Mouse (Mus musculus) forebrain, embryonic 11.5 days (tissue): ENCODE measurements at regions not wholly inside any gene's neighbourhood (a gene's known extent, or its start where the extent isn't known, plus 50 kb on each side); places are given as distances from the start of the nearest gene placed in this dataset.

Source experiments
- ATAC-seq: fragments of 200-750 bp; cut with Nextera tagmentation; replicated peaks from 2 replicates; pipeline ENCODE4 v1.8.0; 2017; ENCODE audit warnings: moderate TSS enrichment; ENCODE audit not compliant: low FRiP score
- DNase-seq: peaks from one replicate; pipeline ENCODE4 v3.0.0-alpha.2; 2017; ENCODE audit warnings: low spot score
- H3K27ac ChIP-seq: fragments of 300-500 bp; sonication (generic); 2 replicates; pipeline ENCODE4 v1.5.1; 2014; ENCODE audit warnings: low read depth, low read length
- H3K27me3 ChIP-seq: fragments of 300-500 bp; sonication (generic); 2 replicates; pipeline ENCODE4 v1.6.1; 2014; ENCODE audit warnings: mild to moderate bottlenecking, low read length, mixed read lengths; ENCODE audit not compliant: control insufficient read depth, insufficient read depth
- H3K36me3 ChIP-seq: fragments of 300-500 bp; sonication (generic); 2 replicates; pipeline ENCODE4 v1.6.1; 2014; ENCODE audit warnings: mild to moderate bottlenecking, low read length, moderate library complexity, mixed read lengths; ENCODE audit not compliant: control insufficient read depth, insufficient read depth
- H3K4me1 ChIP-seq: fragments of 300-500 bp; sonication (generic); replicated peaks from 2 replicates; pipeline ENCODE4 v1.6.1; 2014; ENCODE audit warnings: low read length, mixed read lengths; ENCODE audit not compliant: control insufficient read depth, insufficient read depth
- H3K4me2 ChIP-seq: fragments of 300-500 bp; sonication (generic); 2 replicates; pipeline ENCODE4 v1.6.1; 2014; ENCODE audit warnings: low read depth, mild to moderate bottlenecking, low read length, moderate library complexity, mixed read lengths; ENCODE audit not compliant: severe bottlenecking
- H3K4me3 ChIP-seq: fragments of 300-500 bp; sonication (generic); 2 replicates; pipeline ENCODE4 v1.5.1; 2014; ENCODE audit warnings: low read depth, low read length
- H3K9ac ChIP-seq: fragments of 300-500 bp; sonication (generic); 2 replicates; pipeline ENCODE4 v1.6.1; 2014; ENCODE audit warnings: low read length
- H3K9me3 ChIP-seq: fragments of 300-500 bp; sonication (generic); 2 replicates; pipeline ENCODE4 v1.6.1; 2016; ENCODE audit warnings: low read length, mixed read lengths; ENCODE audit not compliant: control insufficient read depth
- WGBS: fragments of 180-500 bp; shearing (Covaris S2); extraction: QIAGEN DNeasy Blood & Tissue Kit; methylation state at CpG from one replicate; pipeline ENCODE4 v1.1.7; 2014; 5-methylcytosine and 5-hydroxymethylcytosine counted together

DNA sequence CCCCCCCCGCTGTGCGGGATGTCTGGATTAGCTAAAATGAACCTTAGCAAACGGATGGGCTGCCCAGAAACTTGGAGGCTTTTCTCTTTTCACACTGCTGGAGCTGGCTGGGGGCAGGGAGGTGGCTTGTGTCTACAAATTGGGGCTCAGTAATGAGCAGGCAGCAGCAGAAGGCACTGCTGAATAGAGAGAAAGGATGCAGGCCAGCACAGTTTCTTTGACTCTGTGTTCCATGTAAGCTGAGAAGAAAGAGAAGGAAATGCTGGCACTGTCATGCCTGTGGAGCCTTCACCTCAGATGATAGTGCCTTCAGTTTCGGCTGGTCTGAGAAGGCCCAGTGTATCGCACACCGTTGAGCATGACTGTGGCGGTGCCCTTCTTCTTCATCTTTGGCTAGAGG is 305.6 kb upstream of the Adgrl2 start:
- WGBS = 26% methylated on average over 5 of the region's 7 CpGs
- Histone ChIP-seq H3K4me1 (peaks cover 21% of the 10 kb centered on the region; the same call in 1 of the 2 replicates), H3K9me3 (no peaks in the 10 kb centered on the region), H3K4me3 (no peak overlapping the region), H3K27me3 (no peaks in the 10 kb centered on the region), H3K27ac (peak overlapping the region; percentile 81), H3K9ac (no peak overlapping the region; the same call in 1 of the 2 replicates), H3K36me3 (no peaks in the 10 kb centered on the region), H3K4me2 (peak overlapping the region; percentile 12; the same call in 1 of the 2 replicates)
- peak; percentile 86 for DNase-seq
- peak; percentile 82 for ATAC-seq

DNA sequence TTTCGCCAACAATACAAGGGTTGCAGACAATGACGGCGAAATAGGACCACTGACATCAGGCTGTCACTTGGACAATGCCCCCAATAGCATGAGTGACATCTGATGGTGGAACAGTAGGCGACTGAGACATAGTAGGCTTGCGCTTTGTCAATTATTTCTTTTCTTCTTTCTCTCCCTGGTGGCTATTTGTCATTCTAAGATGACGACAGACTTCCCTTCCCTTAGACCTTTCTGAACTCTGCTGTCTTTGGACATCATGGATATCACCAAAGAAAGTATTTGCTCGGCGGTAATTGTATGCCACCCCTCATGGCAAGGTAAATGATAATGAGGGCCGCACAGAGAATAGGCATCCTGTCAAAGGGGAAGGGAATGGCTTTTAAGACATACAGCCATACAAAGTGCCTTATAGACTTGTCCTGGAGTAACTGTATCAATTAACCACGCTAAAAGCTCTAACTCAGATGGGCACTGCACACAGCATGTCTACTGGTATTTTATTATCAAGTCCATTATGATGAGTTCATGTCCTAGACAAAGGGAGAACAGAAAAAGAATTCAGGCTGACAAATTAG is 305.0 kb upstream of the Adgrl2 start:
- no peak overlapping the region for H3K4me3 ChIP-seq
- no peaks in the 10 kb centered on the region for H3K9me3 ChIP-seq
- WGBS = 26% methylated on average over 10 of the region's 10 CpGs
- no peaks in the 10 kb centered on the region for H3K27me3 ChIP-seq
- H3K27ac ChIP-seq = peak overlapping the region; percentile 81
- peak; percentile 77 for ATAC-seq
- DNase-seq = no peak
- H3K4me1 ChIP-seq = peaks cover 22% of the 10 kb centered on the region; the same call in 1 of the 2 replicates
- no peak overlapping the region for H3K4me2 ChIP-seq
- H3K9ac ChIP-seq = no peak overlapping the region
- H3K36me3 ChIP-seq = no peaks in the 10 kb centered on the region

GRCm38 (mm10) chr3:149294445-149294844 is 304.1 kb upstream of the Adgrl2 start:
- no peak for DNase-seq
- no peak overlapping the region for H3K27ac ChIP-seq
- no peak overlapping the region for H3K4me3 ChIP-seq
- no peak overlapping the region for H3K4me2 ChIP-seq
- WGBS = 47% methylated on average over 4 of the region's 4 CpGs
- no peaks in the 10 kb centered on the region for H3K36me3 ChIP-seq
- H3K9ac ChIP-seq = no peak overlapping the region
- H3K27me3 ChIP-seq = no peaks in the 10 kb centered on the region
- peaks cover 22% of the 10 kb centered on the region; the same call in 1 of the 2 replicates for H3K4me1 ChIP-seq
- H3K9me3 ChIP-seq = no peaks in the 10 kb centered on the region
- ATAC-seq = no peak

DNA sequence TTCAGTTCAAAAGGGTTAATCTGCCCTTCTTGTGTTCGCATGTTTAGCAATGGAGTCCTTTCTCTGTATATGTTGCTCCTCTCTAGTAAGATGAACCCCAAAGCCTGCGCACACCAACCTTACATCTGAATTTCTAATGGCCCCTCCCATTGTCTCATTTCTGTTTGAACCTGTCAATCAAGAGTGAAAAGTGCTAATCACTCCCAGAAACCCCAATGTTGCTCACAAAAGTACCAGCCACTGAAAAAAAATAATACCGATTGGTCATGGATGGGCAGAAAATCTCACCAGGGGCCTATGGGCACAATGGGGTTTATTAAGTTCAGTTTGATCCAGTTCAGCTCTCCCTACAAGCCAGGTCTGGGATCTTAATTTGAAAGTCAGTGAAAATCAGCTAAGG is 302.1 kb upstream of the Adgrl2 start:
- Histone ChIP-seq H3K4me1 (peaks cover 22% of the 10 kb centered on the region; the same call in 1 of the 2 replicates), H3K27ac (no peak overlapping the region), H3K9me3 (no peaks in the 10 kb centered on the region), H3K36me3 (no peaks in the 10 kb centered on the region), H3K4me3 (no peak overlapping the region), H3K27me3 (no peaks in the 10 kb centered on the region), H3K9ac (no peak overlapping the region), H3K4me2 (no peak overlapping the region)
- WGBS = 14% methylated on average over 3 of the region's 3 CpGs
- ATAC-seq (no peak), DNase-seq (no peak)

DNA sequence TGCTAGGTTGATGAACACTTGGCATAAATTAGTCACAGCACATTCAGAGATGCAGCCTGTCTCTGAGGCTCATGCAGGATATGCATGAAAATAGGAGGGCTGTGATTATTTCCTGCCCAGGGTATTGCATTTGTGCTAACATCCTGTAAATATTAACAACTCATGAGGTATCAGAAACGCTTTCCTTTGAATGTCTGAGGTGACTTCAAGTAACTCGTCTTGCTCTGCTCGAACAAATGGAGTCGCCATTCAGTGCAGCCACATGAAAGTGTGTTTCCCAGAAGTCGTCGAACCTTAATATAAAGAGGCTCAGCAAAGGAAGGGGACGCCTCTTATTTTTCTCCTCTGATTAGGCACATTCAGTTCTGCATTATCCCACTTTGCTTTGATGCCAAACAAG is 301.1 kb upstream of the Adgrl2 start:
- 17% methylated on average over 7 of the region's 7 CpGs for WGBS
- Histone ChIP-seq H3K27me3 (no peaks in the 10 kb centered on the region), H3K4me2 (no peak overlapping the region), H3K9me3 (no peaks in the 10 kb centered on the region), H3K4me1 (peaks cover 19% of the 10 kb centered on the region; the same call in 1 of the 2 replicates), H3K27ac (no peak overlapping the region), H3K9ac (no peak overlapping the region), H3K4me3 (no peak overlapping the region), H3K36me3 (no peaks in the 10 kb centered on the region)
- ATAC-seq (no peak), DNase-seq (no peak)

DNA sequence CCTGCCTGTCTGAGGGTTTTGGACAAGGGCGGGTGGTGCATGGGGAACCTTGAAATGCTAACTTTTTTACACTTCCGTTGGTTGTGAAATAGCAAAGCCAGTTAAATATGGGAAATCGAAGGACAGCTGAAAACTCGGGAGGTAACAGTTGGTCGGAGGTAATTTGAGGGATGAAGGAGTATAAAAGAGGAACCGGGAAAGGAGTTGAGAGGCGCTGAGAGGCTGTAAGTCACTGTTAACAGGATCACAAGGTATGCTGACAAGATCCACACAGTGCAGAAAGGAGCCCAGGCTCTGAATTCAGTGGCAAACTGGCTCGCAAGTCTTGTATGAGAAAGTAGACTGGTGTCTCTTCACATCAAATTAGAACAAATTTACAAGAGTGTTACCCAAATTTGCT is 299.9 kb upstream of the Adgrl2 start:
- Histone ChIP-seq H3K36me3 (no peaks in the 10 kb centered on the region), H3K9ac (no peak overlapping the region), H3K9me3 (no peaks in the 10 kb centered on the region), H3K4me2 (no peak overlapping the region), H3K4me3 (no peak overlapping the region), H3K27me3 (no peaks in the 10 kb centered on the region), H3K27ac (no peak overlapping the region), H3K4me1 (peaks cover 16% of the 10 kb centered on the region; the same call in 1 of the 2 replicates)
- DNase-seq (no peak), ATAC-seq (no peak)
- WGBS = 76% methylated on average over 8 of the region's 8 CpGs

DNA sequence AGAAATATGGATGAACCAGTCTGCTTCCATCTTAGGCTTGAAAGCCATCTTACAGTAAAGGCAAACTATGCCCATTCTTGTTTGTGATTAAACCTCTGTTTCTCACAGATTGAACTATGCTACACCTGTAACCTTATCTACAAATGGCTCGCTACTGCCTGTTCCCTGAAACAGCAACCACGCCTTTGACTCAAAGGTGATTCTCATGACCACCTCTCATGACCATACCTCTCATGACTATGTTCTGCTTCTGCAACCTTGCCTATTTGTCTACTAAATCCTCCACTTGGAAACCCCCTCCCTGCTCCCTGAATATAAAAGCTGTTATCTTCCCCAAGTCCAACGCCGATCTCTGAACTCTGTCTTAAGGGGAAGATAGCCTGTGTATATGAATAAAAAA is 296.7 kb upstream of the Adgrl2 start:
- Histone ChIP-seq H3K4me1 (peaks cover 7% of the 10 kb centered on the region; the same call in 1 of the 2 replicates), H3K9ac (no peak overlapping the region), H3K27ac (no peak overlapping the region), H3K4me3 (no peak overlapping the region), H3K9me3 (no peaks in the 10 kb centered on the region), H3K4me2 (no peak overlapping the region), H3K27me3 (no peaks in the 10 kb centered on the region), H3K36me3 (no peaks in the 10 kb centered on the region)
- ATAC-seq = no peak
- DNase-seq = no peak
- 95% methylated on average over 4 of the region's 4 CpGs for WGBS

- no peak for DNase-seq
- H3K27ac ChIP-seq = no peak overlapping the region
- no peak overlapping the region for H3K4me3 ChIP-seq
- 89% methylated on average over 4 of the region's 4 CpGs for WGBS
- H3K27me3 ChIP-seq = no peaks in the 10 kb centered on the region
- H3K9ac ChIP-seq = no peak overlapping the region
- H3K9me3 ChIP-seq = no peaks in the 10 kb centered on the region
- H3K4me2 ChIP-seq = no peak overlapping the region
- H3K36me3 ChIP-seq = no peaks in the 10 kb centered on the region
- no peak for ATAC-seq
- no peaks in the 10 kb centered on the region for H3K4me1 ChIP-seq
Measured at GRCm38 (mm10) chr3:149284976-149285375, 294.6 kb upstream of the Adgrl2 start.
